Mouse (Mus musculus) lung, adult 2 months (tissue): Measurements from ENCODE around the gene Mogat2.

Experiments
- CTCF ChIP-seq: fragments of 200-500 bp; IDR thresholded peaks from 2 replicates; pipeline ENCODE4 v1.5.1; 2011; ENCODE audit warnings: mild to moderate bottlenecking, low read length, control low read depth; ENCODE audit not compliant: insufficient read depth
- POLR2A ChIP-seq: fragments of 200-500 bp; IDR thresholded peaks from 2 replicates; pipeline ENCODE4 v1.6.1; 2011; ENCODE audit warnings: low read depth, mild to moderate bottlenecking, control low read depth, low read length, borderline replicate concordance; ENCODE audit errors: extremely low read depth

DNA sequence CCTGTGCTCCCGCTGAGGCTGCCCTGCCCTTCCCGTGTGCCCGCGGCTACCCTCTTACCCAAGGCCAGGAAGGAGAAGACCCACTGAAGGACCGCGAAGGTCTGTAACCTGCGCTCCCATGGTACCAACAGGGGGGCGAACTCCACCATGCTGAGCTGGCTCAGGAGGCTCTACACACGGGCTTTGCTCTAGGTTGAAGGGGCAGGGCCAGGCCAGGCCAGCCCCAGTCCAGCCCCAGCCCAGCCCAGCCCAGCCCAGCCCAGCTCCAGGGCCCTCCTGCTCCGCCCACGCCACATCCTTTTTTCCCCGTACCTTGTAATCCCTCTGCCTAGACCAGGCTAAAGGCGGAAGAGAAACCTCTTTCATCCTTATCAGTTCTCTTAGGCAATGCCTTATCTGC lies at the start of gene Mogat2:
- no peak for TF ChIP-seq POLR2A
- TF ChIP-seq CTCF, result no peak
